Mouse (Mus musculus): ENCODE measurements at regions not wholly inside any gene's neighbourhood (a gene's known extent, or its start where the extent isn't known, plus 50 kb on each side); places are given as distances from the start of the nearest gene placed in this dataset.

- DNase-seq: no peak
Measured at GRCm38 (mm10) chr10:26434586-26434985, 58.8 kb upstream of the L3mbtl3 start.

GRCm38 (mm10) chr10:26440720-26441119, 64.9 kb upstream of the L3mbtl3 start:
- DNase-seq: no peak

GRCm38 (mm10) chr10:26484311-26484710, 108.5 kb upstream of the L3mbtl3 start:
- no peak for DNase-seq

- DNase-seq: no peak
Measured at GRCm38 (mm10) chr10:26491351-26491750, 115.6 kb upstream of the L3mbtl3 start.

GRCm38 (mm10) chr10:26492146-26492545, 116.4 kb upstream of the L3mbtl3 start:
- DNase-seq: no peak

- DNase-seq: no peak
Measured at GRCm38 (mm10) chr10:26492856-26493484, 117.2 kb upstream of the L3mbtl3 start.

GRCm38 (mm10) chr10:26493801-26494200, 118.0 kb upstream of the L3mbtl3 start:
- no peak for DNase-seq

- DNase-seq: peak; percentile 38
Measured at GRCm38 (mm10) chr10:26494380-26494781, 118.6 kb upstream of the L3mbtl3 start.

- DNase-seq: peak; percentile 78
Measured at GRCm38 (mm10) chr10:26500265-26500935, 124.6 kb upstream of the L3mbtl3 start.

GRCm38 (mm10) chr10:26520879-26521278, 145.1 kb upstream of the L3mbtl3 start:
- DNase-seq: no peak

- DNase-seq: no peak
Measured at GRCm38 (mm10) chr10:26525848-26526546, 150.2 kb upstream of the L3mbtl3 start.

GRCm38 (mm10) chr10:26540189-26540588, 164.4 kb upstream of the L3mbtl3 start:
- DNase-seq: no peak

GRCm38 (mm10) chr10:26544061-26544460, 168.3 kb upstream of the L3mbtl3 start:
- DNase-seq: no peak

GRCm38 (mm10) chr10:26544796-26545195, 169.0 kb upstream of the L3mbtl3 start:
- DNase-seq: peak; percentile 63

GRCm38 (mm10) chr10:26556246-26556645, 180.5 kb upstream of the L3mbtl3 start:
- DNase-seq: no peak

GRCm38 (mm10) chr10:26558118-26558517, 182.3 kb upstream of the L3mbtl3 start:
- DNase-seq: no peak

GRCm38 (mm10) chr10:26559323-26559722, 183.6 kb upstream of the L3mbtl3 start:
- DNase-seq: no peak

- DNase-seq: no peak
Measured at GRCm38 (mm10) chr10:26560456-26560855, 184.7 kb upstream of the L3mbtl3 start.

GRCm38 (mm10) chr10:26564462-26564861, 188.7 kb upstream of the L3mbtl3 start:
- DNase-seq: peak; percentile 73

- DNase-seq: no peak
Measured at GRCm38 (mm10) chr10:26567613-26568012, 185.6 kb upstream of the Arhgap18 start.

- DNase-seq: no peak
Measured at GRCm38 (mm10) chr10:26570468-26570867, 182.8 kb upstream of the Arhgap18 start.

GRCm38 (mm10) chr10:26571377-26571776, 181.8 kb upstream of the Arhgap18 start:
- DNase-seq: no peak

- no peak for DNase-seq
Measured at GRCm38 (mm10) chr10:26576153-26576552, 177.1 kb upstream of the Arhgap18 start.
